Mouse (Mus musculus) kidney, adult 10 weeks (tissue): ENCODE data around the gene Stra8. TPM values are rescaled to one million over a fixed set of nuclear protein-coding genes. Genes with fewer than 3 reads are reported as not detected.

Experiments used
- polyA plus RNA-seq: library from polyadenylated mRNA; stranded (reverse); fragments of 350-450 nt; fragmentation: Illumina TruSeq; extraction: RNeasy Lipid Tissue Mini Kit (QIAGEN cat#74804); gene quantifications from one replicate; pipeline ENCODE4 v1.2.3, GENCODE M21; 2014; ENCODE audit warnings: low read depth, low replicate concordance

The Stra8 gene
- not detected for polyA plus RNA-seq

GRCm38 (mm10) chr6:34919956-34920355 is at the start of gene Stra8:
Gene Stra8, plus strand, starts transcription at chr6:34920163.

GRCm38 (mm10) chr6:34877509-34878321 is 42.2 kb upstream of the Stra8 start, which contains the start of gene Cyren:
Gene Cyren, minus strand, starts transcription at chr6:34878060.

GRCm38 (mm10) chr6:34910371-34911219 is 9.4 kb upstream of the Stra8 start, which contains the start of gene Wdr91:
Gene Wdr91, minus strand, starts transcription at chr6:34910876.

DNA sequence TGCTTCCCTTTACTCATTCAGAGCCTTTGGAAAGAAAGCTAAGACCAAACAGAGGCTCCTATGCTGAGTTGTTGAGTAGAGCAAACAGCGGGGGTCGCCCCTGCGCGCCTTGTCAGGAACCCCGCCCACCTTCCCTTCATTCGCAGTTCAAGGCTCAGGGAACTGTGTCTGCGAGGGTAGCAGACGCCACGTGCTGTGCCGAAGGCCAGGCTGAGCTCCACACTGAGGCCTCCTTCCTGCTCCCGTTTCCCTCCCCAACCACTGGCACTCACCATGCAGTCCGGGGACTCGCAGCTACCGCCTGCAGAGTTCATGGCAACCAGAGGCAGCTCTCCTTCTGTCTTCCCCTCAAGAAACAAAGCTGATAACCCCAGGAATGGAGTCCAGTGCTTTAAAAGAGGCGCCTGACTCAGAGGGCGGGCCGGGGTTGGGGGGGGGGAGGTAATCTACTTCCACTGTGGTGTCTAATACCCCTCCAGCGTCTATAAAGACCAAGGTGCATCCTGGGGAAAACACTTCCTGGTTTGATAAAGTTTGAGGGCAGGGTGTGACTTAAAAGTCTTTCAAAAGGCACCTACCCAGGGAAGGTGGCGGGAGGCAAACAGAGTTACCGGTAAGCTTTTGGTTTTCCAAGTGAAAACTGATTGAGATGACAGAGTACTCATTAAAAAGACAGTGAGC is 68.3 kb downstream of the Stra8 start, which contains the start of gene Slc23a4:
Gene Slc23a4 (minus strand): TSS at position 324 of the 681 bp plus-strand sequence.

Other genes with a start within 250 kb of the Stra8 start
- gene Agbl3, start 139.7 kb upstream of the Stra8 start, polyA plus RNA-seq, result 52.9 TPM
- 33.5 TPM for gene Tmem140, start 57.0 kb upstream of the Stra8 start, polyA plus RNA-seq
- gene Cyren, start 42.1 kb upstream of the Stra8 start, polyA plus RNA-seq, result 0.73 TPM
- gene Wdr91, start 9.3 kb upstream of the Stra8 start, polyA plus RNA-seq, result 8.0 TPM
- not detected for gene Slc23a4, start 68.2 kb downstream of the Stra8 start, polyA plus RNA-seq
- gene Cnot4, start 213.6 kb downstream of the Stra8 start, polyA plus RNA-seq, result 29.0 TPM